Mouse (Mus musculus) frontal cortex, postnatal 10 days (tissue): ENCODE measurements at regions not wholly inside any gene's neighbourhood (a gene's known extent, or its start where the extent isn't known, plus 50 kb on each side); places are given as distances from the start of the nearest gene placed in this dataset.

Experiments
- DNase-seq, 2 experiments: peaks; one replicate each; pipeline ENCODE4 v3.0.0; 2022; ENCODE audit warnings: low spot score in 2 of 2, mixed read lengths in 1 of 2

GRCm38 (mm10) chr13:101625922-101626321, 142.1 kb downstream of the Pik3r1 start:
- DNase-seq, result no peak

- no peak for DNase-seq
Observed at GRCm38 (mm10) chr13:101624179-101624581, 143.8 kb downstream of the Pik3r1 start.

GRCm38 (mm10) chr13:101622649-101623048, 145.4 kb downstream of the Pik3r1 start:
- no peak for DNase-seq

GRCm38 (mm10) chr13:101620660-101621059, 147.4 kb downstream of the Pik3r1 start:
- DNase-seq, result no peak

DNA sequence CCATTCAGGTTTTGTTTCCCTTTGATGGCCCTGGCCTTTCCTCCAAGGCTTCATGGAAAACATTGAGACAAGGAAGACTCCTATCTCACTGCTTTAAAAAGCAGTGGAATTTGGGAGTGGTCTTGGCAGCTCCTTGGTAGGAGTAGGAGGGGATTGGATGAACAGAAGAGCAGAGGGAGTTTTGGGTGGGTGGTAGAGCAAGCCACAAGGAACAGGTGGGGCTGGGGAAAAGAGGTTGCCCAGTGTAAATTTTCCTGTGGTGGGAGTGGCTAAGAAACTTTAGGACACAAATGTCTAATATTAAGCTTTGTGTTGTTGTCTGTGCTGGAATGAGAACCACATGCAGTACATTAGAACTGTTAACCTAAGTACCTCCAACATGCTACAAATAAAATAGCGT, 148.9 kb downstream of the Pik3r1 start:
- no peak for DNase-seq

DNA sequence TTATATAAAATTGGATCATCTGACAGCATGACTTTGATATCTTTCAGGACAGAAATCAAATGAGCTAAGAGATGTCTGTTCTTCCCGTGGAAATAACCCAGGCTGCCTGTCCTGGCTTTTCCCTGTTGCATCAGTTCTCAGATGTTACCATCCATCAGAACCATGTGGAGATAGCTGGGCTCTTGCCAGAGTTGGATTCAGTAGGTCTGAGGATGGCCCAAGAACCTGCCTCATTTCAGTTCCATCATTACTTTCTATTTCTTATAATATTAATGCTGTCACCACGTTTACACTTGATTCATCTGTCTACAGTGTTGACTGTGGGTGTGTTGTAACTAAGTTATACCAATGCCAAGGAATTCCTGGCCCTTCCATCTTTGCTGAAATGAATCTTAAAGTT, 155.2 kb downstream of the Pik3r1 start:
- DNase-seq, result no peak

DNA sequence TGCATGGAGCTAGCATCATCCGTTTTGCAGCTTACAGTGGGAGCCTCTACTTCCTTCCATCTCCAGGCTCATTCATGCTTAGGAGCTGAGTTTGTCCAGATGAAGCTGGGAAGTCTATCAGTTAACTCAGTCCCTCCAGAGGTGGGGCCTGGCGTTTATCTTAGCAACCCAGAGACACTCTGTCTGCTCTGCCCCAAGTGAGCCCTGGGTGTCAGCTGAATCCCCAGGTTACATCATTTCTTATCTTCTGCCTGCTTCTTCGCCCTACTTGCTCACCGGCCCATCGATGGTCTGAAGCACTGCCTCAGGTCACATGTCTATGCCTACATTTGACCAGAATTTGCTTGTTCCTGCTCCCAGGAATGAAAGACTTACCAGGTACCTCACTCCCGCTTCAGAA, 156.3 kb downstream of the Pik3r1 start:
- no peak for DNase-seq

DNA sequence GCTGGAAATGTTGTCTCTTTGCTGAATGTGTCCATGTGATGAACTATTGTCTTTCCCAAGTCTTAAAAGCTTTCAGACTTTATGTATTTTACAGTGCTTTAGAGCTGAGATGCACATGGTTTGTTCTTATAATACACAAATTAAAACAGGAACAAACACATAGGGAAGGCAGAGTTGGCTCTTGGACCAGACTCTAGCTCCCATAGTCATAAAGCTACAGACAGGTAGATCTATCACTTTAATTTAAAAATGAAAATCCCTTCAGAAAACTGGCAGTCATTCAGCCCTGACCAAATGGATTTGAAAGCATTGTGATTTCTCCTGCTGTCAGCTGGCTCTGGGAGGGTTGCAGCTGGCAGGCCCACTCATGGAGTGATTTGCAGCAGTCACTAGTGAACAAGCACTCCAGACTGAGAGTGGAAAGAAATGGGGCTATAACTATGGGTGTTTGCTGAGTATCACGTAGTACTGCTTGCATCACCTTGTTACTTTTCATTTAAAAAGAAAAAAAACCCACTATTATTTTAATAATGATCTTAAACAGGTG, 161.8 kb downstream of the Pik3r1 start:
- no peak for DNase-seq

DNA sequence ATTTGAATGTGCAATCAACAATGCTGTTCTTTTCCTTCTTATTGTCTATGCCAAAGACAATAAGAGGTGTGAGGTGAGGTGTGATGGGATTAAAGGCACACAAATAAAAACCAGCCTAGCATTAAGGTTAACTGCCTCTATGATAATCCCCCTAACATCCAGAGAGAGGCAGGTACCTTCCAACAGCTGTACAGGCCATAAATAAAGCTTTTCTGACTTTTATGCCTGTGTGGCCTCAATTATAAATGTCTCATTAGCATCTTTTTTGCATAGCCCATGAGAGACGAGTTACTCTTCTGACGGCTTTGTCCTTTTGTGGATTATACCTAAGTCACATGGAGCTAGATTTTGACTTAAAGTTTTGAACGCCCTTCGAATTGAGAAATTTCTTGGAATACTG, 162.3 kb downstream of the Pik3r1 start:
- DNase-seq, result no peak

GRCm38 (mm10) chr13:101605051-101605450, 163.0 kb downstream of the Pik3r1 start:
- no peak for DNase-seq

- DNase-seq, result no peak
Observed at GRCm38 (mm10) chr13:101598126-101598485, 169.9 kb downstream of the Pik3r1 start.

DNA sequence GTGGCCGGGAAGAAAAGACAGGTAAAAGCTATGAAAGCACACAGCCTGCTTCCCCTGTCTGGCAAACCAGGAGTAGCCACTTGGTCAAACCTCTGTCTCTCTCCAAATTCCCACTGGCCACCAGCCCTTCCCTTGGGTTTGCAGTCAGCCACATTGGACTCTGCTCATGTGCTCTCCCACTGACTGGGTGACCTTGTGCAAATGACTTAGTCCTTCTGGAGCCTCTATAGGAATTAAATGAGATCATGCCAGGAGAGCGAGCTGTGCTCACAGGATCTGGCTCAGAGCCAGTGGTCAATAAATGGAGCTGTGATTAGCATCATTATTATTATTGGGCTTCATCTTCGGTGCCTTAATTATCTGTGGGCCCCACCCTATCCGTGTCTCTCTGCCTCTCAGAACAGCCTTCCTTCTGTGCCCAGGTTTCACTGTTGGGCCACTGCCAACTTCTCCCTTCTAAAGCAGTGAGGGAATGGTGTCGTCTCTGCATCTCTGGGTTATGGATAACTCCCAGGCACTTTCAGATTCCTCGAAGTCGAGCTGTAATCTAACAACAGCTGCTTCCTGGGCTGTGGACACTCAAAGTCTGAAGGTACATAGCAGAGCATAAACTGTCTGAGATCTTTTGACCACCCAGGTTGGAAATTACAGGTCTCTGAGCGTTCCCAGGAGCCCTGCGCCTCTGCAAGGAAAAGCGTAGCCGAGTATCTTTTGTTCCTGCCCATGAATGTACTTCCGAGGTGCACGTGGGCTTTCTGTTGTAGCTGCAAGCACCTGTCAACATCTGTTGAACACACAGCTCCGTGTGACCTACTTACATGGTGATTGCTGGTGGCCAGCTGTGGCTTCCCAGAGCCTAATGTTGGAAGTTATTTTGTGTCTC, 170.5 kb downstream of the Pik3r1 start:
- DNase-seq, result no peak

DNA sequence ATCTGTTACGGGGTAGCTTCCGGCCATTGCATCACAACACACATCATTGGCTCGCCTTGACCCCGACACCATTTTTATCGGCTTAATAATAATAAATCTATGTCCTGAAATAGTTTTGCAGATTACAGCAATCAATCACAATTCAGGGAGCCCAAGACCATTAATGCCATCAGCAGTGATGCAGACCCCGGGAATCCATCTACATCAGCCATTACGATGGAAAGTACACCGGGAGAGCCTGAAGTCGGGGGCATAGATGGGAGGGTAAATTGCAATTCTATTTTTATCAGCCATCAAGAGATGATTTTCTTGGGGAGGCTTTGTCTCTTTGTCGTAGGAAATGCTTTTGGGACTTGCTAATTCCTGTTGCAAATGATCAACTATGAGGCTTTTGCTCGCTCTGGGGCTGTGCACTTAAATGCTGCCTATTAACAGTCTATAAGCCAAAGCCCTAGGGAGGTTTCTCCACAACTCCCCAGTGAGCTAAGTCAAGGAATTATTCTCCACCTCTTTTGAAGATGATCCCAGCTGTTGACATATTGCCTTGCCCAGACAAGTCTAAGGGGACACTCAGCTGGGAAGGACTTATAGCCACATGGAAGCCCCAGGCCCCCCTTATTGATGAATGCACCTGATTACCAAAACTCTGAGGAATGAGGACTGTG, 173.4 kb downstream of the Pik3r1 start:
- no peak for DNase-seq

DNA sequence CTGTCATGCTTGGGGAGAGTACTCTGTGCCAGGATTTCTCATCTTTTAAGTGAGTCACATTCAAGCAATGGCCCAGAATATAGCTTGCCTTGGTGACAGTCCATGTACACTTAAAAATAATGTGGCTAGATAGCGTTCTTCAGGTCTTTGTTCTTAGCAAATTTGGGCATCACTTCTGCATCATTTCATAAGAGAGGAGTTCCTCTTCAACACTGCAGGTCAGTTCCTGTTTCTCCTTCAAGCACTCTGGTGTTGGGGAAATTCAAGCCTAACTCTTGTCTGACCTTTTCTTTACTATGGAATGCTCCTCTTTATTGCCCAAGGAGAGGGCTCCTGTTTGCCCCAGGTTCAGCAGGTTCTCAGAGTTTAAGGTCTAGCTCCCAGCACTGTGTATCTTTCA, 175.7 kb downstream of the Pik3r1 start:
- DNase-seq, result no peak

- no peak for DNase-seq
Observed at GRCm38 (mm10) chr13:101588905-101589304, 179.1 kb downstream of the Pik3r1 start.

DNA sequence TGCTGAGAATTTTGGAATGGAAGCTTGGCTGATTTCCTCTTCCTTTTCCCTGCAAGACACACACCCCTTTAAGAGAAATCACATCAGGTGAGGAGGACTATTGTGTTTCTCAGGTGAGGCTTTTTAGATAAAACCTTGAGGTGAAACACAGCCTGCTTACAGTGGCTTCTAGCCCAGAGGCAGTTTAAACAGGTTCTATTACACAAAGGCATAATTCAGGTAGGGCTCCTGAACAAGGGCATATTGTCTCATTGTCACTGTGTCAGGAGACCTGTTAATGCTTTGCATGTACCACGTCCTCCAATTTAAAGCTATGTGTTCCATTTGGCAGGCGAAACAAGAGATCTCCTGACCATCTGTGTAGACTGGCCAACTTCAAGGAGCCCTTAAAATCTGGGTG, 181.2 kb downstream of the Pik3r1 start:
- no peak for DNase-seq

DNA sequence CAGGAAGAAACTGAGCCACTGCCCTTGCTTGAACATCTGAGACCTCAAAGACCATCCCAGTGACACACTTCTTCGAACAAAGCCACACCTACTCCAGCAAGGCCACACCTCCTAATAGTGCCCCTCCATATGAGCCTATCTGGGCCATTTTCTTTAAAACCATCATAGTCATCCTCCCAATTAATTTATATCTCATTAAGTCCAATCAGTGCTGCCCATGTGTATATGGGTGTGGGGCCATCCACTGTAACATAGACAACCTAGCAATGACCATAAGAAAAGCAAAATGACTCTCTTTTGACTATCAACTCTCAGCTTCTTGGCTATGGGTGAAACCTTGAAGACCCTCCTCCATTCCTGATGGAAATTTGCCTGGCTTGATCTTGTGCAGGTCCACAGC, 191.5 kb downstream of the Pik3r1 start:
- no peak for DNase-seq

DNA sequence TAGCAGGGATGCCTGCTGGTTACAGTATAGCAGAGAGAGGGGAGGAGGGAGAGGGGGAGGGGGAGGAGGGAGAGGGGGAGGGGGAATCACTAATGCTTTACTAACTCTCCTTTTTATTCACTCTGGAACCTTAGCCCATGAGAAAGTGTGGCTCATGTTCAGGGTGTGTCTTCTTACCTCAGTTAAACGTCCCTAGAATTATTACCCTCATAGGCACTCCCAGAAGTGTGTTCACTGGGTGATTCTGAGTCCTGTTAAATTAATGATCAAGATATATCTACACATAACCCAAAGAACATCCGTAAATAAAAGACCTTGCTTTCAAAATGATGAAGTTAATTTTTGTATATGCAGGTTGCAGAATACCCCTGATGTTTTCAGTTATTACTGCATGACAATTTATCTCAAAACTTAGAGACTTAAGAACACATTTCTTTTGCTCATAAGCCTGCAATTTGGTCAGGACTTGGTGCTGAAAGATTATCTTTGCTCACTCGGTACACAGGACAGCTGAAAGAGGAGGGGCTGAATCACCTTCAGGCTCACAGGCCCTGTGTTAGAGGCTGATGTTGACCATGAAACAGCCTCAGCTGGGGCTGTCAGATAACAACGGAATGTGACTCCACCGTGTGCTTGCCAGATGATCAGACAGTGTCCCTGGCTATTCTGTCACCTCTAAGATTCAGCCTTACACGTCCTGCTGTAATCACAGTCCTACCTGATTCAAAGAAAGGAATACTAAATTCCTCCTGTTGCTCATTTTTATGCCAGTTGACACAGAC, 195.0 kb downstream of the Pik3r1 start:
- DNase-seq, result no peak

- DNase-seq, result no peak
Observed at GRCm38 (mm10) chr13:101572246-101572645, 195.8 kb downstream of the Pik3r1 start.

DNA sequence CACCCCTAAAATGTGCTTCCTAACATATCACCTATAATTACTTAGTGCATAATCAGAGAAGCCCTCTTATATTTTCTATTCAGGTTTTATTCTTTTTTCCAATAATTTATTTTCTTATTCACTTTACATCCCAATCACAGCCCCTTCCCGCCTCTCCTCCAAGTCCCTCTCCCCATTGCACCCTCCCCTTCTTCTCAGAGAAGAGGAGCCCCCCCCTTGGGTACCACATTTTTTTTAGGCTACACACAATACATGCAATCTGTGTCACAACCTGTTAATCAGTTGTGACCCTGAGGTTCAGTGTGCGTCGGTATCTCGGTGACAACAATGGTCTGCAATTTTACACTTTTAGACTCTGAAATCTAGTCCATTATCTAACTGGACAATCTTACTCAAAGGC, 198.0 kb downstream of the Pik3r1 start:
- no peak for DNase-seq

- DNase-seq, result no peak
Observed at GRCm38 (mm10) chr13:101568985-101569631, 198.9 kb downstream of the Pik3r1 start.

GRCm38 (mm10) chr13:101565323-101565722, 202.7 kb downstream of the Pik3r1 start:
- DNase-seq, result no peak
